Mouse (Mus musculus): Measurements from ENCODE around the gene Nt5c2.

DNA sequence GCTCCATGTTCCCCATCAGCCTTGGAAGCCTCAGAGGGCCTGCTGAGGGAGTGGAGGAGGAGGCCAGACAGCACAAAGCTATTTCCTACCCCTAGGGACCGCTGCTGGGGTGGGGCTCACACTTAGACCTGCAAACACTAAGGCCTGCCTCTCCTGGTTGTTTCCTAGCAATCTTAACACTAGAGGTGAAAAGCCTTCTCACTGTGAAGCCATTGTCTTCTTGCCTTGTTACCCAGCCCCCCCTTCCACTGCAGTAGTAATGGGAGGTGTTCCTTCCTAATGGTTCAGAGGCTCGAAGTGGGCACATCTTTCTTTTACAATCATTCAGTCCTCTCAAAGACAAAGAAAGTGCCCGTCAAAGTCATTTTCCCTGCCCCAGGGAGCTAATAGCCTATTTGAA, 2.9 kb upstream of the Nt5c2 start:
- TF ChIP-seq POLR2A (IDR thresholded peaks at IDR 0.05; ENCODE audit: extremely low read depth, insufficient read depth, low read length) (no peak), CTCF (IDR thresholded peaks at IDR 0.05; ENCODE audit: extremely low read depth, insufficient read depth, low read length) (no peak)
